In the genomic region with DNA sequence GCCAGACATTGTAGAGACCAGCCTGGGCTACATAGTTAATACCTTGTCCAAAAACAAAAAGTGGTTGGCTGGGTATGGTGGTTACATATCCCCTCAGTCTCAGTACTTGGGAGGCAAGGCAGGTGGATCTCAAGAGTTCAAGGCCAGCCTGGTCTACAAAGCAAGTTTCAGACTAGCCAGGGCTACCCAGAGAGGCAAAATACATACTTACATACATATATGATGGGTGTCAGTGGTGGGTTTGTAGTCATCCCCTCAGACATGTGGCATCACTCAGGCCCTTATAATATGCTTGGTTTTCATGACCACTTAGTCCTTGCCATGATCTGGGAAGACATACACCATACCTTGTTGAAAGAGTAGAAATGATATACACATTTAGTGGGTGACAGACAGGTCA, we compare ENCODE assay signal across 18 mouse cellular contexts. TPM values are rescaled to one million over a fixed set of nuclear protein-coding genes. Genes with fewer than 3 reads are reported as not detected.
DNase-seq lines count a peak whose midpoint lies in the region; ATAC-seq and TF ChIP-seq lines count a peak whose summit lies in the region.
"Had no signal": no experiment of that assay in that cellular context is flagged by ENCODE, and none has a peak within 500 bp of the region (broad histone marks: within the 10 kb centered on the region; RNA-seq: fewer than 3 reads in every experiment).

No protein-coding gene starts in this region.

- intact Hi-C loops in heart, postnatal 25 days (cut with DNase I), result loop anchor here (5.0 kb wide), 1 partner anchor 123 kb away; no protein-coding TSS in a partner anchor

- H3K4me3 ChIP-seq in midbrain, embryonic 11.5 days (ENCODE audit: low read depth, low read length), result no peak overlapping the region
- H3K4me3 ChIP-seq in midbrain, postnatal 0 days (ENCODE audit: low read depth, low read length), result no peak overlapping the region
- H3K4me3 ChIP-seq in neural tube, embryonic 13.5 days, result no peak overlapping the region
- H3K4me3 ChIP-seq: embryonic facial prominence, embryonic 15.5 days; erythroblast, embryonic 14.5 days; forebrain, embryonic 10.5 days; forebrain, embryonic 12.5 days had no signal

- H3K27me3 ChIP-seq in midbrain, embryonic 11.5 days (ENCODE audit: control insufficient read depth, insufficient read depth, low read length), result no peaks in the 10 kb centered on the region
- no peaks in the 10 kb centered on the region for H3K27me3 ChIP-seq in midbrain, postnatal 0 days (ENCODE audit: insufficient read depth, low read length)
- no peaks in the 10 kb centered on the region for H3K27me3 ChIP-seq in neural tube, embryonic 13.5 days
- H3K27me3 ChIP-seq: embryonic facial prominence, embryonic 13.5 days; embryonic facial prominence, embryonic 15.5 days; forebrain, embryonic 12.5 days had no signal

- H3K9ac ChIP-seq in midbrain, embryonic 11.5 days (ENCODE audit: low read length), result no peak overlapping the region
- H3K9ac ChIP-seq in midbrain, postnatal 0 days (replicated peaks; ENCODE audit: low read length, poor library complexity, severe bottlenecking), result no peak overlapping the region
- no peak overlapping the region for H3K9ac ChIP-seq in neural tube, embryonic 13.5 days
- H3K9ac ChIP-seq: embryonic facial prominence, embryonic 13.5 days; embryonic facial prominence, embryonic 15.5 days; forebrain, embryonic 12.5 days had no signal

- no peaks in the 10 kb centered on the region for H3K36me3 ChIP-seq in midbrain, embryonic 11.5 days (ENCODE audit: control insufficient read depth, insufficient read depth, low read length)
- H3K36me3 ChIP-seq in midbrain, postnatal 0 days (ENCODE audit: insufficient read depth, low read length), result no peaks in the 10 kb centered on the region
- H3K36me3 ChIP-seq in neural tube, embryonic 13.5 days, result no peaks in the 10 kb centered on the region
- H3K36me3 ChIP-seq: embryonic facial prominence, embryonic 15.5 days; forebrain, embryonic 12.5 days had no signal

- TF ChIP-seq CTCF in midbrain, postnatal 0 days (IDR thresholded peaks at IDR 0.05), result no peak

- peak; percentile 87 for DNase-seq in heart, adult 11 months
- DNase-seq in heart, postnatal 25 days (ENCODE audit: low spot score), result no peak
- peak; percentile 69 for DNase-seq in midbrain, embryonic 11.5 days (ENCODE audit: low spot score, missing footprints)
- DNase-seq in midbrain, postnatal 0 days (ENCODE audit: low spot score), result no peak
- no peak for DNase-seq in neural tube, embryonic 10.5 days (ENCODE audit: extremely low spot score, low spot score)
- DNase-seq: adrenal gland, adult 2 months; adrenal gland, postnatal 25 days; cerebellum, adult 11 months; cerebellum, adult 18-20 months; cerebellum, adult 8-10 months; embryo, embryonic 11 days had no signal

- no peak overlapping the region for H3K27ac ChIP-seq in midbrain, embryonic 11.5 days (ENCODE audit: low read depth, low read length)
- H3K27ac ChIP-seq in midbrain, postnatal 0 days (ENCODE audit: low read depth, low read length), result no peak overlapping the region
- no peak overlapping the region for H3K27ac ChIP-seq in neural tube, embryonic 13.5 days (replicated peaks)
- H3K27ac ChIP-seq: embryonic facial prominence, embryonic 13.5 days; embryonic facial prominence, embryonic 15.5 days; forebrain, embryonic 12.5 days had no signal

- H3K4me1 ChIP-seq in midbrain, embryonic 11.5 days (ENCODE audit: control insufficient read depth, insufficient read depth, low read length), result peaks cover 6% of the 10 kb centered on the region
- H3K4me1 ChIP-seq in midbrain, postnatal 0 days (ENCODE audit: insufficient read depth, low read length), result peaks cover 5% of the 10 kb centered on the region; the same call in 1 of the 2 replicates
- peaks cover 12% of the 10 kb centered on the region for H3K4me1 ChIP-seq in neural tube, embryonic 13.5 days (replicated peaks)

- no peaks in the 10 kb centered on the region for H3K9me3 ChIP-seq in midbrain, embryonic 11.5 days (ENCODE audit: control insufficient read depth, low read length)
- H3K9me3 ChIP-seq in midbrain, postnatal 0 days (ENCODE audit: low read length), result no peaks in the 10 kb centered on the region
- no peaks in the 10 kb centered on the region for H3K9me3 ChIP-seq in neural tube, embryonic 13.5 days
- H3K9me3 ChIP-seq: embryonic facial prominence, embryonic 13.5 days; embryonic facial prominence, embryonic 15.5 days; forebrain, embryonic 10.5 days; forebrain, embryonic 12.5 days had no signal

- no peak overlapping the region for H3K4me2 ChIP-seq in midbrain, embryonic 11.5 days
- no peak overlapping the region for H3K4me2 ChIP-seq in midbrain, postnatal 0 days (ENCODE audit: low read depth, low read length, poor library complexity, severe bottlenecking)
- H3K4me2 ChIP-seq in neural tube, embryonic 13.5 days, result no peak overlapping the region

- no peak for ATAC-seq in midbrain, embryonic 11.5 days (ENCODE audit: low FRiP score)
- ATAC-seq in midbrain, postnatal 0 days (ENCODE audit: low FRiP score), result no peak
- 0 out of 2 replicates have a peak, but pooled peaks have one; percentile 17 for ATAC-seq in neural tube, embryonic 13.5 days (ENCODE audit: low read depth)
- ATAC-seq: forebrain, embryonic 14.5 days had no signal

RNA-seq across cellular contexts. Expression of gene Arpc3, which starts 1.0 kb away (rescaled TPM):
- 10 to 100 TPM; 93.0 to 94.1 TPM for total RNA-seq in heart, postnatal 25 days (2021)
- polyA plus RNA-seq in midbrain, embryonic 11.5 days (2014; fragmentation: Nextera tagmentation; extraction: Ambion mirVana), result 61.7 and 65.3 TPM in 2 replicates
- 162 and 188 TPM in 2 replicates for total RNA-seq in midbrain, postnatal 0 days (2014; rRNA removed)
- 134 and 137 TPM in 2 replicates for polyA plus RNA-seq in midbrain, postnatal 0 days (2015; fragmentation: Nextera tagmentation; extraction: Ambion mirVana)
- polyA plus RNA-seq in neural tube, embryonic 13.5 days (2015; fragmentation: Nextera tagmentation; extraction: Ambion mirVana), result 163 and 169 TPM in 2 replicates

RNA-seq across cellular contexts. Expression of gene Fam216a, which starts 18.5 kb away (rescaled TPM):
- total RNA-seq in heart, postnatal 25 days (2021), result 10 to 100 TPM; 11.3 to 15.6 TPM
- polyA plus RNA-seq in midbrain, embryonic 11.5 days (2014; fragmentation: Nextera tagmentation; extraction: Ambion mirVana), result 113 and 116 TPM in 2 replicates
- total RNA-seq in midbrain, postnatal 0 days (2014; rRNA removed), result 131 and 139 TPM in 2 replicates
- 156 and 160 TPM in 2 replicates for polyA plus RNA-seq in midbrain, postnatal 0 days (2015; fragmentation: Nextera tagmentation; extraction: Ambion mirVana)
- polyA plus RNA-seq in neural tube, embryonic 13.5 days (2015; fragmentation: Nextera tagmentation; extraction: Ambion mirVana), result 135 and 142 TPM in 2 replicates

RNA-seq across cellular contexts. Expression of gene Gpn3, which starts 19.0 kb away (rescaled TPM):
- 10 to 100 TPM; 22.9 to 26.6 TPM for total RNA-seq in heart, postnatal 25 days (2021)
- 61.2 and 64.9 TPM in 2 replicates for polyA plus RNA-seq in midbrain, embryonic 11.5 days (2014; fragmentation: Nextera tagmentation; extraction: Ambion mirVana)
- total RNA-seq in midbrain, postnatal 0 days (2014; rRNA removed), result 20.8 and 37.9 TPM in 2 replicates
- 41.8 and 44.4 TPM in 2 replicates for polyA plus RNA-seq in midbrain, postnatal 0 days (2015; fragmentation: Nextera tagmentation; extraction: Ambion mirVana)
- 46.9 and 53.6 TPM in 2 replicates for polyA plus RNA-seq in neural tube, embryonic 13.5 days (2015; fragmentation: Nextera tagmentation; extraction: Ambion mirVana)

RNA-seq across cellular contexts. Expression of gene Anapc7, which starts 30.8 kb away (rescaled TPM):
- 10 to 100 TPM; 27.3 to 28.1 TPM for total RNA-seq in heart, postnatal 25 days (2021)
- polyA plus RNA-seq in midbrain, embryonic 11.5 days (2014; fragmentation: Nextera tagmentation; extraction: Ambion mirVana), result 30.5 and 32.0 TPM in 2 replicates
- total RNA-seq in midbrain, postnatal 0 days (2014; rRNA removed), result 29.3 and 34.3 TPM in 2 replicates
- polyA plus RNA-seq in midbrain, postnatal 0 days (2015; fragmentation: Nextera tagmentation; extraction: Ambion mirVana), result 42.8 and 43.5 TPM in 2 replicates
- 47.8 and 49.2 TPM in 2 replicates for polyA plus RNA-seq in neural tube, embryonic 13.5 days (2015; fragmentation: Nextera tagmentation; extraction: Ambion mirVana)

RNA-seq across cellular contexts. Expression of gene Vps29, which starts 36.5 kb away (rescaled TPM):
- 10 to 100 TPM; 82.6 to 89.5 TPM for total RNA-seq in heart, postnatal 25 days (2021)
- 211 and 215 TPM in 2 replicates for polyA plus RNA-seq in midbrain, embryonic 11.5 days (2014; fragmentation: Nextera tagmentation; extraction: Ambion mirVana)
- 137 and 149 TPM in 2 replicates for total RNA-seq in midbrain, postnatal 0 days (2014; rRNA removed)
- polyA plus RNA-seq in midbrain, postnatal 0 days (2015; fragmentation: Nextera tagmentation; extraction: Ambion mirVana), result 366 and 368 TPM in 2 replicates
- polyA plus RNA-seq in neural tube, embryonic 13.5 days (2015; fragmentation: Nextera tagmentation; extraction: Ambion mirVana), result 307 and 327 TPM in 2 replicates

Comparison
In these comparisons a context has a peak if more than half of its experiments do, and no peak if none do; other contexts are left out.
1. DNase-seq: peak in heart, adult 11 months (single experiment) and midbrain, embryonic 11.5 days (single experiment); none in heart, postnatal 25 days (single experiment), midbrain, postnatal 0 days (single experiment) and neural tube, embryonic 10.5 days (single experiment).